Mouse (Mus musculus) embryo, embryonic 11.5 days (tissue): ENCODE measurements around the gene Ocrl.
A peak's percentile ranks its signal among the peaks of the same experiment; 100 is the strongest.

ENCODE experiments used
- DNase-seq: peaks from one replicate; pipeline ENCODE4 v3.0.0-alpha.2; 2012; ENCODE audit warnings: low read depth, low spot score

Ocrl gene

DNA sequence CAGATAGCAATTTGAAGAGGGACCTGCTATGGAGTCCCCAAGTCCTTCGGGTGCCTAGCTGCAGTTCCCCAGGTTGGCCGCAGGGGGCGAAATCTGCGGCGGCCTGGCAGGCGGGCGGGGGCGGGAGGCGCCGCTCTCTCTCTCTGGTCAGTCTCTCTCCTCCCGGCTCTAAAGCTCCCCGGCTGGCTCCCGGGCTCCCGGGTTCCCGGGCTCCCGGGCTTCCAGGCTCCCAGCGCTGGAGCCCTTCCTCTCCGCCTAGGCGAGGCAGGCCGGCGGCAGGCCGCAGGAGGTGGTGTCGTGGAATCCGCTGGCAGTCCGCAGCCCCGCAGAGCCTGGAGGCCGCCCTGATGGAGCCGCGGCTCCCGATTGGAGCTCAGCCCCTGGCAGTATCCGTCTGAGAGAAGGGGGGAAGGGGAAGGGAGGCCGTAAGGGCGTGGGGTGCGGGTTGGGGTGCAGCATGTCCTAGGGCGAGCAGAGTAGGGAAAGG lies at the start of gene Ocrl:
Ocrl (plus strand) TSS at position 82 of the 487 bp plus-strand sequence.
- peak; percentile 42 for DNase-seq

DNA sequence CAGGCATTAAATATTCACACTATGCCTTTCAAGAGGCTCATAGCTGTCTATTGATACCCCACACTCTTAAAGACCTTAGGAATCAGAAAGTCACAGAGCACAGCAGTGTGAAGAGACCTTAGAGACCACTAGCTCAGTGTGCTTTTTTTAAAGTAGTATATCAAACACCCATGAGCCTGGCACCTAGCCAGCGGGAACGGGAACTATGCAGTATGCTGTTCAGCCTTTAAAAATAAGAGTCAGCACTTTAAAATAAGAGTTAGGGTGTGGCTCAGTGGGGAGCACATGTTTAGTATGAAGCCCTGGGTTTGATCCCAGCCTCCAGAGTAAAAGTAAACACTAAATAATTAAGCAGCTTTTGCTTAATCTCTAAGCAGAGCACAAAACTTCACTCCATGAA lies 32.1 kb upstream of the Ocrl start:
- DNase-seq: no peak

DNA sequence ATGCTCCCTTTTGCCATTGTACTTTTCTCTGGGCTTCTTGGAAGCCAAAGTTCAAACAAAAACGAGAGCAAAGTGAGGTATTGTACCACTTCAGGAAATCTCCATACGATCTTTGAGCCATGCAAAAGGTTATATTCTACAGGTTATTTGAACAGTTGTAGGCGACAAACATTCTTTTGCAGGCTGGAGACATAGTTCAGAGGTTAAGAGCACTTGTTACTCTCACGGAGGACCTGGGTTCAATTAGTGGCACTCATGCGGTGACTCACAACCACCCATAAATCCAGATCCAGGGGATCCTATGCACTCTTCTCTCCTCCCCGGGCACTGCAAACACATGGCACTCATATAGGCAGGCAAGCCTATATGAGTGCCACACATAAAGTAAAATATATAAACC lies 29.4 kb upstream of the Ocrl start:
- no peak for DNase-seq

DNA sequence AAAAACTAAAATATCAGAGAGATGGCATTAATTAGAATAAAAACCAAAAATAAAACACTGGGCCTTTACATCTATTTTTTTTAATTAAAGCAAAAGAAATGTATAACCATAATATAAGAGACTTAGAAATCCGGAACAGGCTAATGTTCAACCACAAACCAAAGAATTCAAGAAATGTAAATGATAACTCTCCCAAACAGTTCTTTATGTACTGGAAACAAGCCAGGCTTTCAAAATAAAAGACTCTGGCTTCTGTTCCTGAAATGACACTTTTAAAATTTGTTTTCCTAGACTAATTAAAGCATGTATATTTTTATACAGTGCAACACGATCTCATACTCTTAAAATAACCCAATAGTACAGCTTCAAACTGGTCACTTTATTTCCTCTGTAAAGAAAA lies 24.8 kb upstream of the Ocrl start:
- DNase-seq: no peak

DNA sequence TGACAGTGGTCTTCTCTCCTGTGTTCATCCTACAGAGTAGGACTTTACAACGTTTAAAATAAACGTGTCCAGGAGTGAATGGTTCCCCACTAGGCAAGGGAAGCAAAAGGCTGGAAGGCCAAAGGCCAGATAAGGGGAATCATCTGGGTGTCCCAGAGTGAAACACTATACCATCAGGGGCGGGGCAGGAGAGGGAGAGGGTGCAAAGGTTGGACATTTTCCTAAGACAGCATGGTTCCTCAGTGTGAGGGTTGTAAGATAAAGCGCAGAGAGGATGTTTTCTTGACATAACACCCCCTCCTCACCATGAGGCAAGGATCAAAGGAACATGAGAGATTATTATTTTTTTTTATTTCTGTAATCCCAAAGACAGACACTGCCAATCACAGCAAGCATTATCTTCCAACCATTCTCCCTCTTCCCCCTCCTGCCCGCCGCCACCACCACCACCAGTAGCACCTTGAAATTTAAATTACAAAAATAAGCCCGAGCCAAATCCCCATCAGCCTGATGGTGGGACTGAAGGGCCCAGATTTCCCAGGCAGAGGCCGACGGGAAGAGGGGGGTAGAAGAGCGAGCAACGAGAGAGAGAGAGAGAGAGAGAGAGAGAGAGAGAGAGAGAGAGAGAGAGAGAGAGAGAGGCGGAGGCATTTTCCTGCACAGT lies 20.8 kb upstream of the Ocrl start:
- DNase-seq: no peak

DNA sequence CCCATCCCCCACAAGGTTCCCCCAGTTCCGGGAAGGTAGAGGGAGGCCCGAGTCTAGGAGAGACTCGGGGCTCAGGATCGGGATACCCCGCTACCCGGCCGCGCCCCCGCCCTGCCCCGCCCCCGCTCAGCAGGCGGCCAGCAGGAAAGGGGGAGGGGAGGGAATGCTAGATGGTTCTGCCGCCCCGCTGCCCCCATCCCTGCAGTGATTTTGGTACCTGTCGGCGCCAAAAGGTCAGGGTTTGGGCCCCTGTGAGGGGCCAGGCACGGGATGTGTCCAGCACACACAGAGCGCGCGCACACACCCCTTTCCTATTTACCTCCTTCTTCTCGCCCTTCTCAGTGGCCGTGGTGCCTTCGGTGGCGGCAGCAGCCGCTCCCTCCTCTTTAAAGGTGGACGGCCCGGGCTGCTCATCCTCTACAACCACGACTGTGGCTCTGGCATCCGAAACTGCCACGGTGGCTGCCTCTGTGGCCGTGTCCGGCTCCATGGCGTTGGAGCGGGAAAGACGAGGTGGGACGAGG lies 20.2 kb upstream of the Ocrl start:
- no peak for DNase-seq

DNA sequence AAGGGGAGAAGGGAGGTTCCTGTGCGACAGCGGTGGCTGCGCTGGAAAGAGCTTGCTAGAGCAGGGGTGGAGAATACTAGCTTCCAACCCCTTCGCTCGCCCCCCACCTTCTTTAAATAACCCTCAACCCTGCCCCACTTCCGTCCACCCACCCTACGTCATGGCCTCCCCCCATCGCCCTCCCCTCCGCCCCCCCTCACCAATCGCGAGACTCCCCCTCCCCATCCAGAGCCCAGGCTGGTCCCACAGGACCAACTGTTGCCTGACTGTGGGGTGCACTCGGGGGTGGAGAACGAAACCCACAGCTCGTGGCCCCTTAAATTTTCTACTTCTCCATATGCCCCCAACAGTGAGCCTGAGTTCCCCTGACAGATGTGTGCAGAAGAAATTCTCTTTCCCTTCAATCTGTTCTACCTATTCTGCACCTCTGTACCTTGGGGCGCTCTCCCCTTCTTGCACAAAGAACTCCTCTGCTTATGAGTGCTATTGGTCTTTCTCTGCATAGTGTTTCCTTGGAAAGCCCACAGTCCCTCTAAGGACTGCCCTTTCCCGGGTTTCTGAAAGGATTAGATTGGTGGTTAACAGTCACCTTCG lies 19.7 kb upstream of the Ocrl start, which contains the start of gene Smarca1:
Smarca1 (minus strand) TSS at position 544 of the 594 bp plus-strand sequence.
- no peak for DNase-seq

DNA sequence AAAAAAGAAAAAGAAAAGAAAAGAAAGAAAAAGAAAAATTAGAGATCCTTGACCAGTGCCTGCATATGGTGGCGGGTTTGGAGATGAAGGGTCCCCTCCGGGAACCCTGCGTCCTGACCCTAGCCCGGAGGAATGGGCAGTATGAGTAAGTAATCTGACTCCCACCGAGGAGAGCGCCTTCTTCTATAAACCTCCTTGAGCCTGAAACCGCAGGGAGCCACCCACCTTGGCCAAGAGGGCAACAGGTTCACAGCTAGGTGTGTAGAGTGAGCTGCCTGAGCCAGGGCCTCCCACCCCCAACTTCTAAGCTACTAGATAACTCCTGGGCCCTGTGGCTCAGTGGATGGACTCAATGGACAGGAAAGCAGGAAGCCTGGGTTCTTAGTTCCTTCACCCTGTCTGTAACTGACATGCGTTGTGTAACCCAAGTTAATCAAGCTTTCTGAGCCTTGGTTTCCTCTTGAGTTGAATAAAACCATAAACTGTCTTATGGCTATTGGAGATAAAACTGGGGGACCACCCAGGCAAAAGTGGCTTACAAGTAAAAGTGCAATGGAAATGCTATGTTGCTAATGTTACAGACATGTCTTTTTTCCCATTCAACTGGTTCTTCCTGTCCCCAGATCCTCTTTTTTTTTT lies 836 bp downstream of the Ocrl start:
- DNase-seq: no peak

DNA sequence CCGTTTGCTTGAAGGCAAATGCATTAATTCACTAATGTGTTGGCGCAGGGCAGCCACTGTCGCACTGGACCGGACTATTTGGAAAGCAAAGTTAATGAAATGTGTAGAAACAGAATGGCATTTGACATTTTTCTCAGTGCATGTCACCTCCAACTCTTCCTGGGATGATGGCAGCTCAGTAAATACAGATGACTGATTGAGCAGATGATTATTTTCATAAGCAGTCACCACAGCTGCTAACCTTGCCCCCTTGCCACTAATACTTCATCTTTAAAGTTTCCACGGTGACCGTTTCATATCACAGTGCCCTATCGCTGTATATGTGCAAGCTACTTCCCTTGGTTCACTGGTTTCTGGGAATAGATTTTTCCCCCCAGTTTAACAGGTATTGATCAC lies 1.4 kb downstream of the Ocrl start:
- no peak for DNase-seq

DNA sequence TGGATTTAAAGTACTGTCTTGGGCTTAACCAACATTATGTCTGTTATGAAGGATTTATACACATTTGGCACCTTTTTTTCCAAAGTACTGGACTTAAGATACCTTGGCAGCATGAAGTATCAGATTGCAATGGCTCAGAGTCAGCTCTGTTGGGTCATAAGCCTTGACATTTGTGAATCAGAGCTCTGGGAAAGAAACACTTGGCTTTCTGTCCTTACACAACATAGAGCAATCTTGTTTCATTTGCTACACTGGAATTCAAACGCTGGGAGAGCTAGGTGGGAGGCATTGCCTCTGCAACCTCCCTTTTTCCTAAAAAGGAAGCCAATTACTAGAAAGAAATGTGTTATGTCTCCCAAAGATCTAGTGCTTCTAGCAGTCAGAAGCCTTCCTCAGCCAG lies 4.6 kb downstream of the Ocrl start:
- no peak for DNase-seq

DNA sequence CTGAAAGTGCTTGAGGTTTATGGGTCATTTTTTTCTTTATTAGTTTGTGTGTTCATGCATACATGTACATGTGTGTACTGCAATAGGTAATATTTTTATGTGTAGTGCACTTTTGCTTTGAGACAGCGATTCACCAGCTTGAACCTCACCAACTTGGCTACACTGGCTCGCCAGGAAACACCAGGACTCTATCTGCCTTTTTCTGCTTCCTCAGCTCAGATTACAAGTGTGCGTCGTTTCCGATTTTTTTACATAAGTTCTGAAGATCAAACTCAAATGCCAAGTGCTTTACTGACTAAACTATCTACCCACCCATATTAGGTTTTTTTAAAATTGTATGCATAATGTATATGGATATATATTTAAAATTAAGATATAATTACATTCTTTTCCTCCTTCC lies 8.4 kb downstream of the Ocrl start:
- DNase-seq: no peak

DNA sequence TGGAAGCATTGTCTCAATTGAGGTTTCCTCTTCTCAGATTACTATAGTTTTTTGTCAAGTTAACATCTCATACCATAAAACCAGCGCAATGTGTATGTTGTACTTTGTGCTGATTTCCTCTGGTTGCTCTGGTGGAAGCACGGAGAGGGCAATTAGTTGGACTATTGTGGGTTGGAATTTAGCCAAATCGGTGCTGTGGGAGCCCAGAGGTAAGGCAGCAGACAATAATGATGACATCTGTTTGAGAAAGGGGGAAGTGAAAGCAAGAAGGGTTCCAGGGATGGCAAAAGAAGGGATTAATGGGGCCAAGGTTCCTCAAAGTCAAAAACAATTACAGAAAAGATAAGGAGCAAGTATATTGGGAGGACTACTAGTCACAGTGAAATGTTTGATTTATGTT lies 15.8 kb downstream of the Ocrl start:
- no peak for DNase-seq

DNA sequence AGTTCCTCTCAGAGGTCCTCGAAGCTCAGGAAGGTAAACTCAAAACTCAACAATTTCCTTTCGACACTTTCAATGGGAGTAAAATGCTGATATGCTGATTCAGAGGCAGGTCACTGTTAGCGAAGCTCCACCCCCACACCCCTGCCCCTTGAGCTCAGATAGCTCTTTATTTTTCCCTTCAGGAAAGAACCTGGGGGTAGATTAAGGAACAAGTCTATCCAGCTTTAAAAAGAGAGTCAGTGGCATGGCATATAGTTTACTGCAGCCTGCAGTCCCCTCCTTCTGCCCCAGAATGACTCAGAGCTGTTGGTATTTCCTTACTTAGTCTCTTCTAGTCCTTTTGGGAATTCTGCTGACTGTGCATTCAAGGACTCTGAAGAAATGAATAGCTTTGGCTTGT lies 18.3 kb downstream of the Ocrl start:
- no peak for DNase-seq

DNA sequence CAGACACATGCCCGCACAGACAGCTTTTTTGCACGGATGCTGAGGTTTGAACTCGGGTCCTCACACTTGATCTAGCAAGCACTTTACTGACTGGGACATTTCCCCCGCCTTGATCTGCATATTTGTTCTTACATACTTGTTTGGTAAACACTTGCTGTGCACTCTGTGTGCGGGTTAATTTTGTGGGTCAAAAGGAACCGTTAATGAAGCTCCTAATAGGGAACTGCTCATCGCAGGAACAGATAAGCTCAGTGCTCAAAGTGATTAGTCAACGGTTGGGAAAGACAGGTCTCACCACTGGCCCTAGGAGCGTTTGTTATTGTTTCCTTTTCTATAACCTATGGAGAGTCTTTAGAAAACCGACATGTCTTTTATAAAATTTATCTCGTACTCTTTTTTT lies 22.2 kb downstream of the Ocrl start:
- no peak for DNase-seq

DNA sequence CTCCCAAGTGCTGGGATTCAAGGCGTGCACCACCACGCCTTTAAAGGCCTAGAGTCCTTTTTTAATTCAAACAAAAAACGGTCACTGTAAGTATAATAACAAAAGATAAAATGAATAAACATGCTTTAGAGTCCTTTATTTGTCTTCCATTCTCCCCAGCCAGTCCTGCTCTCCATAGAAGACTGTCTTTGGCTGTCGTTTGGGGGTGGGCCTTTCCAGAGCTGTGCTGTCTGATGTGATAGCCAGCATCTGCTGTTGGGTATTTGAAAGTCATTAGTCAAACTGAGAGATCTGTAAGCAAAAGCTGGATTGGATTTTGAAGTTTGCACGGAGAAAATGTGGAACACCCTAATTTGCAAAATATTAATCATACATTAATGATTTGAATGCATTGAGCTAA lies 24.7 kb downstream of the Ocrl start:
- no peak for DNase-seq

DNA sequence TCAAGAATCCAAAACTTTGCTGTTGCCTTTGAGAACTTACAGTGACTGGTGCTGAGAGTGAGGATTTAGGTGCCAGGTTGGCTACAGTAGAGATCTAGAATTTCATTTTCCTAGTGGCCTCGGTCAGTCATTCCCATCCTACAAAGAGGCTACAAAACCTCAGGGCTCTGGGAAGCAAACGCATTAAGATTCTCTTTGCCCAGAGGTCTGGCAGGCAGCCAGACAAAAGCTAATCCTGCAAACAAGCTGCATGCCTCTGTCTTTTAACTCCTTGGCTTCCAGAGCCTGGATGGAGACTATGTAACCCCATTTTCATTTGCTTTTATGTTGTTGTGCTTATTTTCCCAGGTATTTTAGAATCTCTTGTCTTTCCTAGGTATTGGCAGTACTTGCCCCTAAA lies 25.6 kb downstream of the Ocrl start:
- peak; percentile 16 for DNase-seq

DNA sequence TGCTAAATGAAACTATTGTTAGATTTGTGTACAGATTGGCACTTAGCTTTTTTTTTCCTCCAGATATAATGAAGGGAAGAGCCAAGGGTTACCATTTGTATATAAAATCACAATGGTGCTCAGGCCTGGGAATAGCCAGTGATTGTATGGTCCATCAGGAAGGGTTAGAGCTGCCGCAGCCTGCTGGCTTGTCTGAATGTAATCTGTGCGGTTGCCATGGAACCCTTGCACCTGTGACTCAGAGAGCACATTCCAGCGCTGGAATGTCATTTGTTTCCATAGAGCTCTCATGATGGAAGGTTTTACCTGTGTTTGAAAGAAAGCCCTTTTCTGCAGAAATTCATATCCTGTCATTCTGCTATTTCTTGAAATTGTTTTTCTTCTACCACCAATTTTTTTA lies 37.5 kb downstream of the Ocrl start:
- no peak for DNase-seq

DNA sequence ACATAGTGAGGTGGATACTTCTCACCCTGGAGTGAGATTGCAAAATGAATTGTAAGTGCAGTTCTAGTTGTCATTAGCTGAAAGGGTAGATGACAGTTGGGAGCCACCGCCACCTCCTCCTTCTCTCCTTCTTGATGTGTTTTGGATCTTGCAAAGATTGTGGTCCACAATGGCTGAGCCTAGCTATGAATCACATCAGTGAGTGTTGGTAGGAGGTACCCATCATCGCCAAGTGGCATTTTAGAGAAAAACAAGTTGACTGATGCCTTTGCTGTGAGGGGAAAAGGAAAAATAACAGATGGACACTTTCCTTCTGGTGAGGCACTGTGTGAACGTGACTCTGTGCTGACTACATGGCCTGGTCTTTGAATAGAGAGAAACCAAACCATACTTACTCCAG lies 50.4 kb downstream of the Ocrl start:
- no peak for DNase-seq

DNA sequence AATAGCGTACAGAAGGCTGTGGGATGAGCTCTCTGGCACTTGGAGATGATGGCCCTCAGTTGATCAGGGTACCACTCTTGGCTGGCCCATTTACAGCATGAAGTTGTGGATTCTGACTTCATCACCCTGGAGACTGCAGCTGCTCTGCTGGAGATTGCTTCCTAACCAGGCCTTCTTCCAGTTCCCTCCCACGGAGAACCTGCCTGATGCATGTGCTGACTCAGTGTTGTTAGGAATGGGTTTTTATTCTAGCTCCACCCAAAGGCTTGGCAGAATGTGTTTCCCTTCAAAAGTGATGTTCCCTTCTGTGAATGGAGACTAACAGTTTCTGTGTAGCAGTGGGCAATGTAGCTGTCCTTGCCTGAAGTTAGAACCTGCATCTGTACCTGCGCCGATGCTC lies 58.2 kb downstream of the Ocrl start:
- DNase-seq: no peak

DNA sequence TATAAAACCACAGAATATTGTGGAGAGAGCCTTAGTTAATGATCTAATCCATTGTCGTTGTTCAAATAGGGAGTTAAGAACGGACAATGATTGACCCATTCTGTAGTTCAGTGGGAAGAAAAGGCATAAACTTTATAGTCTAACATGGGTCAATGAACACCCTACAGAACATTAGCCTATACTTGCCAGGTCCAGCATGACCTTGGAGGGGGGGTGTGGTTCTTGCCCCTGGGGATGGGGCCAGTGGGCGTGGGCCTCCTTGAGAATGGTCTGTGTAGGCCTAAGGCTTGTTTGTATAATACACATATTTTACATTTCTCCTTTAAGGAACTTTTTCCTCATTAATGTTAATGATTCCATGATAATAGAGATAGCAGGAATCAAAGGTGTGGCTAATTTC lies 58.7 kb downstream of the Ocrl start:
- DNase-seq: no peak

DNA sequence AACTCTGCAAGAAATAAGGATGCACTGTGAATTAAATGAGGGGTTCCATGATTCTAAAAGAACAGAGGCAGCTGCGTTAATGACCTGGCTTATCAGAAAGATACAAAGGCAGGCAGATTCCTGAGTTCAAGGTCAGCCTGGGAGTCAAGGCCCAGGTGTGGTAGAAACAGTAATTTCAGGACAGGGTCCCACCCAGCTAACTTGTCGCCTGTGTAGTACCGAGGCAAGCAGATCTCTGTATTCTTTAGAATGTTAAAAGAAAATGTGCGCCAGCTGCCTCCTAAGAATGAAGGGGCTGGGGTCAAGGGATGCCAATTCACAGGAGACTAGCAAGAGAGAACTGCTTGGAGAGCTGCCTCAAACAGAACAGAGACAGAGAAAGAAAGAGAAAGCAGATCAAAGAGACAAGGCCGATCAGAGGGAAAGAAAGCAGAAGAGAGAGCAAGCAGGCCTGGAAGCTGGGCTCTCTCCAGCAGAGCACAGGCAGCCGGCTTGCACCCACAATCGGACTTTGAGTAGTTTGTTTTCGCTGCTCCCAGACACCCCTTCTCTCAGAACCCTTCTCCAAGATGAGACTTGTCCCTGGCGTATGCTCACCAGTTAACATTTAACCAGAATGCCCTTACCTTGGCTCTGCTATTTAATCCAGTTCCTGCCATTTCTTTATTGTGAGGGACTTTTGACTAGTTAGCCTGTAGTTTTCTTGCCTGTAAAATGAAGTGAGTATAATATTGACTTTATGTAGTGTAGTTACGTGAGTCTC lies 59.4 kb downstream of the Ocrl start:
- no peak for DNase-seq

DNA sequence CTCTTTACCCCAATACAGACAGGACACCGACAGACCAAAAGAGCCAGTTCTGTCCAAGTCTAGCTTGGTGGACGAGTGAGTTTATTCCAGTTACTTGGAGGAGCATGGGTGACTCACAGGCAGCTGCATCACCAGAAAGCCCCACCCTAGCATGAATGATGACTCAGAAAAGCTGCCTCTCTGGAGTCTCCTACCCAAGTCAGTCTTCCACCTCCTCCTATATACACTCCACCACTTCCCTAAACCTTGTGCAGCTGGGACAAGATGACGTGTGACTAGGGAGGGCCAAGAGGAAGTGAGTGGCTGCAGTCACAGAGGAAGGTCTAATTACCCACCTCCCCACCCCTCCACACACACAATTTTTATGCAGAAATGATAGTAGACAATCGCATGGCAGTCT lies 64.4 kb downstream of the Ocrl start:
- DNase-seq: no peak
